Comparison of ENCODE assay signal across 8 mouse cellular contexts in genomic region chr11:6474874-6475731, GRCm38 (mm10). TPM values are rescaled to one million over a fixed set of nuclear protein-coding genes. Genes with fewer than 3 reads are reported as not detected.
A peak's percentile ranks its signal among the peaks of the same experiment; 100 is the strongest.
DNase-seq lines count a peak whose midpoint lies in the region; ATAC-seq and TF ChIP-seq lines count a peak whose summit lies in the region.

No protein-coding gene starts in this region.

- no peak for TF ChIP-seq CTCF in bone marrow, adult 2 months (IDR thresholded peaks at IDR 0.05; ENCODE audit: control insufficient read depth, insufficient read depth, low read length)
- peak; percentile 50 for TF ChIP-seq CTCF in liver, embryonic 14.5 days (IDR thresholded peaks at IDR 0.05; ENCODE audit: low read depth)

- H3K4me3 ChIP-seq in bone marrow, adult 2 months (replicated peaks; ENCODE audit: control insufficient read depth, low read depth, low read length), result peak overlapping the region; percentile 96
- peak overlapping the region; percentile 81 for H3K4me3 ChIP-seq in heart, embryonic 12.5 days
- peak overlapping the region; percentile 77 for H3K4me3 ChIP-seq in kidney, embryonic 15.5 days (replicated peaks)
- H3K4me3 ChIP-seq in liver, embryonic 14.5 days (ENCODE audit: insufficient read depth in 1 of 2, low read depth in 2 of 2, low read length in 2 of 2), result peak overlapping the region; percentile 83 to 94
- H3K4me3 ChIP-seq in stomach, embryonic 14.5 days (ENCODE audit: low read depth, low read length), result peak overlapping the region; percentile 96

- no peaks in the 10 kb centered on the region for H3K27me3 ChIP-seq in heart, embryonic 12.5 days (replicated peaks)
- no peaks in the 10 kb centered on the region for H3K27me3 ChIP-seq in kidney, embryonic 15.5 days
- no peaks in the 10 kb centered on the region for H3K27me3 ChIP-seq in liver, embryonic 14.5 days (ENCODE audit: control insufficient read depth, insufficient read depth, low read length)
- H3K27me3 ChIP-seq in stomach, embryonic 14.5 days (ENCODE audit: control insufficient read depth, insufficient read depth, low read length), result no peaks in the 10 kb centered on the region

- TF ChIP-seq POLR2A in bone marrow, adult 2 months (IDR thresholded peaks at IDR 0.05; ENCODE audit: borderline replicate concordance, control insufficient read depth, low read depth, low read length), result peak; percentile 55; the same call in 1 of the 2 replicates

- DNase-seq in CD4-positive helper T cell, adult 2 months (ENCODE audit: low read depth, low spot score), result peak; percentile 82
- DNase-seq in liver, embryonic 14.5 days (ENCODE audit: low read depth in 3 of 3, low spot score in 3 of 3), result peak; percentile 36 to 46 (median 38)
- DNase-seq in natural killer cell, adult 2 months (ENCODE audit: low spot score in 2 of 2), result peak; percentile 46 to 55

- peak overlapping the region; percentile 100 for H3K27ac ChIP-seq in bone marrow, adult 2 months (ENCODE audit: control insufficient read depth, insufficient read depth, low read depth, low read length, poor library complexity)
- H3K27ac ChIP-seq in heart, embryonic 12.5 days (ENCODE audit: poor library complexity, severe bottlenecking), result peak overlapping the region; percentile 100
- H3K27ac ChIP-seq in kidney, embryonic 15.5 days, result peak overlapping the region; percentile 98
- peak overlapping the region; percentile 79 for H3K27ac ChIP-seq in liver, embryonic 14.5 days
- H3K27ac ChIP-seq in stomach, embryonic 14.5 days (ENCODE audit: low read length), result peak overlapping the region; percentile 98

- peak; percentile 58 for ATAC-seq in erythroid progenitor cell, adult 5-6 weeks (replicated peaks; ENCODE audit: low FRiP score, poor library complexity, severe bottlenecking)
- ATAC-seq in heart, embryonic 12.5 days (ENCODE audit: insufficient number of reproducible peaks, low FRiP score), result peak; percentile 52
- ATAC-seq in kidney, embryonic 15.5 days (replicated peaks; ENCODE audit: low FRiP score), result peak; percentile 61
- ATAC-seq in liver, embryonic 14.5 days (ENCODE audit: insufficient read depth), result peak; percentile 45
- ATAC-seq in stomach, embryonic 14.5 days (ENCODE audit: insufficient number of reproducible peaks, insufficient read depth, low FRiP score, low read depth), result peak; percentile 42; the same call in 1 of the 2 replicates

- H3K9me3 ChIP-seq in heart, embryonic 12.5 days (replicated peaks), result no peaks in the 10 kb centered on the region
- no peaks in the 10 kb centered on the region for H3K9me3 ChIP-seq in kidney, embryonic 15.5 days (replicated peaks)
- H3K9me3 ChIP-seq in liver, embryonic 14.5 days (ENCODE audit: control insufficient read depth, low read length), result no peaks in the 10 kb centered on the region
- H3K9me3 ChIP-seq in stomach, embryonic 14.5 days (ENCODE audit: control insufficient read depth, low read depth, low read length), result no peaks in the 10 kb centered on the region

- under 1% methylated on average over 109 of the region's 109 CpGs for WGBS in bone marrow, adult 2 months
- under 1% methylated on average over 107 of the region's 109 CpGs for WGBS in heart, embryonic 12.5 days
- under 1% methylated on average over 108 of the region's 109 CpGs for WGBS in kidney, embryonic 15.5 days
- under 1% methylated on average over 108 of the region's 109 CpGs for WGBS in liver, embryonic 14.5 days (ENCODE audit: insufficient replicate concordance)
- under 1% methylated on average over 108 of the region's 109 CpGs for WGBS in stomach, embryonic 14.5 days

- peak overlapping the region; percentile 98 for H3K9ac ChIP-seq in heart, embryonic 12.5 days
- H3K9ac ChIP-seq in kidney, embryonic 15.5 days, result peak overlapping the region; percentile 92
- peak overlapping the region; percentile 97 for H3K9ac ChIP-seq in liver, embryonic 14.5 days (replicated peaks)
- peak overlapping the region; percentile 93 for H3K9ac ChIP-seq in stomach, embryonic 14.5 days (replicated peaks; ENCODE audit: low read depth, low read length)

- no peaks in the 10 kb centered on the region; the same call in 1 of the 2 replicates for H3K4me1 ChIP-seq in bone marrow, adult 2 months (ENCODE audit: control insufficient read depth, insufficient read depth, low read length)
- H3K4me1 ChIP-seq in heart, embryonic 12.5 days (replicated peaks), result peaks cover 15% of the 10 kb centered on the region
- peaks cover 37% of the 10 kb centered on the region for H3K4me1 ChIP-seq in kidney, embryonic 15.5 days
- peaks cover 21 to 27% of the 10 kb centered on the region in 2 experiments for H3K4me1 ChIP-seq in liver, embryonic 14.5 days (replicated peaks; ENCODE audit: control insufficient read depth in 2 of 2, insufficient read depth in 2 of 2, low read length in 1 of 2)
- H3K4me1 ChIP-seq in stomach, embryonic 14.5 days (ENCODE audit: control insufficient read depth, insufficient read depth, low read length), result peaks cover 26% of the 10 kb centered on the region

- H3K4me2 ChIP-seq in heart, embryonic 12.5 days, result peak overlapping the region; percentile 97
- H3K4me2 ChIP-seq in kidney, embryonic 15.5 days, result peak overlapping the region; percentile 77
- H3K4me2 ChIP-seq in liver, embryonic 14.5 days (ENCODE audit: low read depth), result peak overlapping the region; percentile 93
- peak overlapping the region; percentile 77 for H3K4me2 ChIP-seq in stomach, embryonic 14.5 days (replicated peaks; ENCODE audit: low read depth, low read length)

- no peak for TF ChIP-seq EP300 in liver, embryonic 14.5 days (IDR thresholded peaks at IDR 0.05; ENCODE audit: low read depth)

- no peaks in the 10 kb centered on the region; the same call in 1 of the 2 replicates for H3K36me3 ChIP-seq in heart, embryonic 12.5 days
- H3K36me3 ChIP-seq in kidney, embryonic 15.5 days, result 0 out of 2 replicates have a peak, but pooled peaks cover 13% of the 10 kb centered on the region
- H3K36me3 ChIP-seq in liver, embryonic 14.5 days (replicated peaks; ENCODE audit: control insufficient read depth, insufficient read depth, low read depth), result peaks cover 16% of the 10 kb centered on the region
- H3K36me3 ChIP-seq in stomach, embryonic 14.5 days (ENCODE audit: control insufficient read depth, insufficient read depth, low read length), result no peaks in the 10 kb centered on the region; the same call in 1 of the 2 replicates

RNA-seq across cellular contexts. Expression of gene Purb, which starts 0.6 kb away (rescaled TPM):
- 14.7 and 18.0 TPM in 2 replicates for polyA plus RNA-seq in bone marrow, adult 2 months (2011; ENCODE audit: insufficient read depth, insufficient read length, low replicate concordance, missing spikeins)
- total RNA-seq in erythroid progenitor cell, adult 5-6 weeks (2015; ENCODE audit: low replicate concordance), result 40.7 and 50.7 TPM in 2 replicates
- total RNA-seq in erythroid progenitor cell, adult 5-6 weeks (2017; ENCODE audit: low replicate concordance), result 41.3 and 43.5 TPM in 2 replicates
- 29.8 and 32.6 TPM in 2 replicates for polyA plus RNA-seq in heart, embryonic 12.5 days (2016; fragmentation: Nextera tagmentation; extraction: Ambion mirVana)
- polyA plus RNA-seq in kidney, embryonic 15.5 days (2015; fragmentation: Nextera tagmentation; extraction: Ambion mirVana), result 29.2 and 29.6 TPM in 2 replicates
- 4.1 and 6.2 TPM in 2 replicates for polyA plus RNA-seq in liver, embryonic 14.5 days (2012; rRNA removed)
- polyA plus RNA-seq in liver, embryonic 14.5 days (2014; fragmentation: Nextera tagmentation; extraction: Ambion mirVana), result 6.2 TPM in 2 replicates
- polyA plus RNA-seq in stomach, embryonic 14.5 days (2014; fragmentation: Nextera tagmentation; extraction: Ambion mirVana), result 34.6 and 35.5 TPM in 2 replicates

RNA-seq across cellular contexts. Expression of gene H2afv, which starts 30.9 kb away (rescaled TPM):
- 139 and 217 TPM in 2 replicates for polyA plus RNA-seq in bone marrow, adult 2 months (2011; ENCODE audit: insufficient read depth, insufficient read length, low replicate concordance, missing spikeins)
- total RNA-seq in erythroid progenitor cell, adult 5-6 weeks (2015; ENCODE audit: low replicate concordance), result 180 and 209 TPM in 2 replicates
- total RNA-seq in erythroid progenitor cell, adult 5-6 weeks (2017; ENCODE audit: low replicate concordance), result 100 and 160 TPM in 2 replicates
- 306 TPM in 2 replicates for polyA plus RNA-seq in heart, embryonic 12.5 days (2016; fragmentation: Nextera tagmentation; extraction: Ambion mirVana)
- 552 and 602 TPM in 2 replicates for polyA plus RNA-seq in kidney, embryonic 15.5 days (2015; fragmentation: Nextera tagmentation; extraction: Ambion mirVana)
- polyA plus RNA-seq in liver, embryonic 14.5 days (2012; rRNA removed), result 35.2 and 44.2 TPM in 2 replicates
- polyA plus RNA-seq in liver, embryonic 14.5 days (2014; fragmentation: Nextera tagmentation; extraction: Ambion mirVana), result 117 and 119 TPM in 2 replicates
- polyA plus RNA-seq in stomach, embryonic 14.5 days (2014; fragmentation: Nextera tagmentation; extraction: Ambion mirVana), result 524 and 623 TPM in 2 replicates

RNA-seq across cellular contexts. Expression of gene Myo1g, which starts 45.7 kb away (rescaled TPM):
- polyA plus RNA-seq in bone marrow, adult 2 months (2011; ENCODE audit: insufficient read depth, insufficient read length, low replicate concordance, missing spikeins), result 37.2 and 95.8 TPM in 2 replicates
- total RNA-seq in erythroid progenitor cell, adult 5-6 weeks (2015; ENCODE audit: low replicate concordance), result 6.3 and 16.6 TPM in 2 replicates
- 6.3 and 14.6 TPM in 2 replicates for total RNA-seq in erythroid progenitor cell, adult 5-6 weeks (2017; ENCODE audit: low replicate concordance)
- polyA plus RNA-seq in heart, embryonic 12.5 days (2016; fragmentation: Nextera tagmentation; extraction: Ambion mirVana), result 0.23 and 0.60 TPM in 2 replicates
- polyA plus RNA-seq in kidney, embryonic 15.5 days (2015; fragmentation: Nextera tagmentation; extraction: Ambion mirVana), result 1.0 and 1.4 TPM in 2 replicates
- 5.7 and 7.0 TPM in 2 replicates for polyA plus RNA-seq in liver, embryonic 14.5 days (2012; rRNA removed)
- 5.4 and 5.7 TPM in 2 replicates for polyA plus RNA-seq in liver, embryonic 14.5 days (2014; fragmentation: Nextera tagmentation; extraction: Ambion mirVana)
- polyA plus RNA-seq in stomach, embryonic 14.5 days (2014; fragmentation: Nextera tagmentation; extraction: Ambion mirVana), result 1.1 and 1.3 TPM in 2 replicates

RNA-seq across cellular contexts. Expression of gene Ppia, which starts 59.9 kb away (rescaled TPM):
- polyA plus RNA-seq in bone marrow, adult 2 months (2011; ENCODE audit: insufficient read depth, insufficient read length, low replicate concordance, missing spikeins), result 659 and 720 TPM in 2 replicates
- total RNA-seq in erythroid progenitor cell, adult 5-6 weeks (2015; ENCODE audit: low replicate concordance), result 1,149 and 1,152 TPM in 2 replicates
- 288 and 328 TPM in 2 replicates for total RNA-seq in erythroid progenitor cell, adult 5-6 weeks (2017; ENCODE audit: low replicate concordance)
- polyA plus RNA-seq in heart, embryonic 12.5 days (2016; fragmentation: Nextera tagmentation; extraction: Ambion mirVana), result 4,539 and 4,606 TPM in 2 replicates
- 5,533 and 6,211 TPM in 2 replicates for polyA plus RNA-seq in kidney, embryonic 15.5 days (2015; fragmentation: Nextera tagmentation; extraction: Ambion mirVana)
- polyA plus RNA-seq in liver, embryonic 14.5 days (2012; rRNA removed), result 1,485 and 1,780 TPM in 2 replicates
- polyA plus RNA-seq in liver, embryonic 14.5 days (2014; fragmentation: Nextera tagmentation; extraction: Ambion mirVana), result 3,165 and 3,291 TPM in 2 replicates
- polyA plus RNA-seq in stomach, embryonic 14.5 days (2014; fragmentation: Nextera tagmentation; extraction: Ambion mirVana), result 5,529 and 5,614 TPM in 2 replicates

Comparison
In these comparisons a context has a peak if more than half of its experiments do, and no peak if none do; other contexts are left out.
1. Peak in every context shown above with its lines: DNase-seq, ATAC-seq, H3K4me3 ChIP-seq and H3K27ac ChIP-seq.